Mouse (Mus musculus) thymus, adult 2 months (tissue): ENCODE measurements around the gene Krt79.

ENCODE experiments used
- CTCF ChIP-seq: fragments of 200-500 bp; IDR thresholded peaks from 2 replicates; pipeline ENCODE4 v1.5.1; 2012; ENCODE audit warnings: mild to moderate bottlenecking, control low read depth, low read length, moderate library complexity, borderline replicate concordance; ENCODE audit not compliant: control insufficient read depth, poor library complexity, insufficient read depth; ENCODE audit errors: extremely low read depth
- POLR2A ChIP-seq: fragments of 200-500 bp; IDR thresholded peaks from 2 replicates; pipeline ENCODE4 v1.6.1; 2012; ENCODE audit warnings: mild to moderate bottlenecking, low read length, control low read depth, moderate library complexity; ENCODE audit not compliant: control insufficient read depth, poor library complexity, insufficient read depth; ENCODE audit errors: extremely low read depth

GRCm38 (mm10) chr15:101976023-101976422, 35.9 kb upstream of the Krt79 start:
- TF ChIP-seq POLR2A (no peak), CTCF (no peak)
